Mouse (Mus musculus) layer of hippocampus, adult 8-10 months (tissue): Measurements from ENCODE around the gene Fxyd6. TPM values are rescaled to one million over a fixed set of nuclear protein-coding genes. Genes with fewer than 3 reads are reported as not detected.

Source experiments
- DNase-seq, 2 experiments: peaks; one replicate each; pipeline ENCODE4 v3.0.0; 2022; ENCODE audit warnings: low spot score in 2 of 2
- total RNA-seq, 4 experiments: library from RNA; stranded (reverse); gene quantifications; 2 replicates each; pipeline ENCODE4 v1.2.4; 2022

The Fxyd6 gene
- total RNA-seq, 4 experiments from 2014 or later = 87.3 to 98.5 (median 93.0) TPM

DNA sequence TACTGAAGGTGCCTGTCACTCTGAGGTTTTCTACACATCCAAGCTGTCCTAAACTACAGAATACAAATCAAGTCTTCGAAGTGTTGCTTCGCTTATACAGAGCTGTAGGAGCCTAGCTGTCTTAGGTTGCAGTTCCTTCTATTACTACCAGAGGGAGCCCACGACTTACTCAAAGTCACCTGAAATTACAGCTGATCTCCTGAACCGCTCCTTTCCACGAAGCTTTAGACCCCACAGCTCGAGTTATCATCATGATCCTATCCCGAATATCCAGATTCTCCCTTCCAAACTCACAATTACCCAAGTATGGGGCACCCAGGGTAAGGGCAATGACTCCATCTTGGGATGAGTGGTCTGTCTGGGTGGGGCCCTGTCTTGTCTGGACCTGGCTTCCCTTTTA is 41.8 kb downstream of the Fxyd6 start:
- DNase-seq = peak in 1 of 2 experiments; percentile 43

- DNase-seq = peak; percentile 79 to 90
These were observed 42.3 kb downstream of the Fxyd6 start for GRCm38 (mm10) chr9:45412287-45412686.

DNA sequence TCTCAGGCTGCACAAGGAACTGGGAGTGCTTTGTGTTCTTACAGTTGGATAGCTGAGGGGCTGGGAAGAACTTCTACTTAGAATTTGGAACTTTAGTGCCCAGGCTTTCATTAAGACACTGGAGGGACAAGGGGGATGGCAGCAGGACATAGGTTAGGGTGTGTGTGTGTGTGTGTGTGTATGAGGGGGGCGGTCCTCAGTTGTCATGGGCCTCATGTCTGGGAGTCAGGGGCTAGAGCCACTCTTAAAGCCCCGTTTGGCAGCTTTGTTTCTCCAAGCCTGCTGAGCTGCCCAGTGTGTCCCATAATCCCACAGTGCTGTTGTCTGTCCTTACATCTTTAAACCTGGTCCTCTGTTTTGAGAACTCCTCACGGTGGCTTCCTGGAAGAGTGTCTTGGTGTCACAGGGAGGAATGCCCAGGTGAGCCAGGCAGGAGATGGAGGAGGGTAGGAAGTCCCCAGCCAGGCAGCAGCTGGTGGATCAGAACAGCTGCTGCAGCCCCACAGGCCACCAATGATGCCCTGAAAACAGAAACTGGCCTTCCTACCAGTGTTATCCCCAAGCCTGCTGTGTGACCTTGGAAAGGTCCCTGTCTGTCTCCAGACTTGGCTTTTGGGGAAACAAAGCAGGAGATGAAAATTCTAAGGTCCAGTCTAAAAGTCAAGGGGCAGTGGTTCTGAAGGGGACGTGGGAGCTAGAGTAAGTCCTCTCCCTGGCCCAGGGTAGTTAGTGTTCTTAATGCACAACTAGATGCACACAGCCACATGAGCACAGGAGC is 42.9 kb downstream of the Fxyd6 start:
- DNase-seq = no peak

DNA sequence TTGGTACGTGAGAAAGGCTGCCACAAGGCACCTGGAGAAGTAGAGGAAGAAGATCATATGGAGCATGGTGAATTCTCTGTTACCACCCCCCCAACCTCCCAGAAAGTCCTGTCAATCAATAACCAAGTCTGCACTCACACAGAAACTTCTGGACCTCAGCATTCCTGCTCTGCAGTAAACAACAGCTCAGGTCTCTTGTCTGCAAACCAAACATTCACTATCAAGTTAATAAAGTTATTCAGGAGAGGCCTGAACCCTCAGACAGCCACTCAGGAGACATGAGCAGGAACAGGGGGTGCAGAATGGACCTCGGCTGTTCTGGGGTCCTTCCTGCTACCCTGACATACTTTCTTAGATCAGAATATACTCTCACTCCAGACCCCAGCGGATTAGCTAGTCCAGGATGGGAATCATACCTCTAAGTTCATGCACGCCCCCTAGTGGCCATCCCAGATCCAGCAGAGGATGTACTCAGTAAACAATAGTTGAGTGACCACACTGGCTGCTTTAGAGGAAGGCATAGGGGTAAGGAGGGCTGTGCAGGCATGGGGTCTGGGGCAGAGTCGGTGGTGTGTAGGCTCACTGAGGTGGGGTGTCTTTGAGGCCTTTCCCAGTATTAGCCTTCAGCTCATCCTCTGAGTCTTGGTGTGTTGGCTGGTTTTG is 43.6 kb downstream of the Fxyd6 start:
- DNase-seq = peak in 1 of 2 experiments; percentile 48

DNA sequence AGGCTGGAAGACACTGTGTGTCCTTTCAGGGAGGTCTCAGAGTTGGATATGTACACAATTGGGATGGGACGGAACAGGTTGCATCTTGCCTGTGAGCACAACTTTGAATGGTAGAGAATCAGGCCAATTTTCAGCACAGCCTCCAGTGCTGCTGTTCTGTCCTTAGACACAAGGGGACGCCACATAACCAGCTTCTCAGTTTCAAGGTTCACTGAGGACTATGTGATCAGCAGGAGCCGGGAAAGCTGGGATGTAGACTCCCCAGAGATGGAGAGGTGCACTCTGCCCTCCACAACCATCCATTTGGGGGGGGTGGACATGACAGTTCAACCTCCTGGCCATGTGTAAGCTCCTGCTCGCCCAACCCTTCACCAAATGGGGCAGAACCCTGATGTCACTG is 45.9 kb downstream of the Fxyd6 start:
- peak; percentile 58 to 89 for DNase-seq

DNA sequence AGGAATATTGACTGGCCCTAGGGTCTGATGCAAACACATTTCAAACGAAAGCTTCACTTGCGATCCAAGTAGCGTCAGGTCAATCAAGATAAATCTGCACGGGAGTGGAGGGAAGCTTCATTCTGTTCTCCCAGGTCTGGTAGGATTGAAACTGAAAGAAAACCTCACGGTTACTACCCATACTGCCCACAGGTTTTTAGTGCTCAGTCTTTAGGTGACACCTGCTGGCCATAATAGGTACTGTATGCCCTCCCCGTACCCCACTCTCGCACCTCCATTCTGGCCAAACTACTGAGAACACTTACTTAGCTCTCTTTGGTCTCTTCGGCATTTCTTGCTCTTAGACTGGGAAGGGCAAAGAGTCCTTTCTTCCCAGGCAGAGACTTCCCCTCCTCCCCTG is 47.3 kb downstream of the Fxyd6 start:
- peak in 1 of 2 experiments; percentile 60 for DNase-seq

DNA sequence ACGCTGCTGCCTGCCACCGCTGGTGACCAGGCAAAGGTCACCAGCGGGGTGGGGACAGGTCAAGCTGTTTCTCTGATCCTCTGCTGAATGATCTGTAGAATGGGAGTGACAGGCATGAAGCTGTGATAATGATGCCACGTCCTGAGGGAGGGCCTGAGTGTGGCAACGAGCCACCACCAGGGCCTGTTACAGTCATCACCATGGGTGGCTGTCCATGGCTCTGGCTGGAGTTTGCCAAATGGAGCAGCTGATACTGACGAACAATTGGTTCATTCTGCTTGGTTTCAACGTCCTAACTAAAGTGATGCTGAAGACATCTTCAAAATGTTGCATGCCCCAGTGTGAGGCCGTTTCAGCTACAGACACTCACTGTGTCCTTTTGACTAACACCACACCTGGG is 48.3 kb downstream of the Fxyd6 start:
- peak in 1 of 2 experiments; percentile 49 for DNase-seq

GRCm38 (mm10) chr9:45421209-45421608 is 51.2 kb downstream of the Fxyd6 start:
- no peak for DNase-seq

DNA sequence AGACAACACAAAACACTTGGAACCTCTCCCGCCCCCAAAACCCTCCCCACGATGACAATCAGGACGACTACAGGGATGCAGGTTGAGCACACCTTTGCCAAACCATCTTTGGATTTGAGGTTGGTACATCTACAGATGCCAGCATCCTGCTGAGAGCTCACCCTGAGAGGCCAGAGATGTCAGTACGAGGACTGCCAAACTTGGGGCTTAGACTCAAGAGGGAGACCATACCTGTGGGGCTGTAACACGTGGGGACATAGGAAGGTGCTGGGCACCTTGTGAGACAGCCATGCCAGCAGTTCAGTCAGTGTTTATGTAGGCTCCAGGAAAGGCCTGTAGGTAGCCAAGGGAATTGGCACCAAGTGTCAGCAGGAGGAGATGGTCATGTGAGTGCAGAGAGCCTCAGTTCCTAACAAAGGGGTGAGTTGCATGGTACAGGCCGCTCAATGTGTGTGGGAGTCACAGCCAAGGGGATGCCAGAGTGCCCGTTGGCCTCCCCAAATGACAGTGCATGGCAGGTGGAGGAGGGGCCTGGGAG is 52.8 kb downstream of the Fxyd6 start:
- no peak for DNase-seq

DNA sequence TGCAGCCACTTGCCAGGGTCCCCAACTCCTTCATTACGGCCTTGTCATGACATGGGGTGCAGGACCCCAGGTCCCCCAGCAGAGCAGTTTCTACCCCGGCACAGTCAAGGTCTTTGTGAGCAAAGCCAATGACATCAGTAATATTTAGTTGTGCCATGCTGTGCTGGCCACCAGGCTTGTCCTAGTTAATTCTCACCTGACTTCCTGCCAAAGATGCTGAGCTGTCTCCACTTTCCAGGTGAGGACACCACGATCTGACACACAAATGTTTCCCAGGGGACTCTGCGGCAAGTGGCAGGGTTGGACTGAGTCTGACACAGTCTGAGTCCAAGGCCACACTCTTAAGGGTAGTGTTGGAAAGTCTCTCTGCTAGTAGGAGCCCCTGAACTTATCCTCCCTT is 56.5 kb downstream of the Fxyd6 start, which contains the start of gene Dscaml1:
TSS of gene Dscaml1 (plus strand) at position 173 of the 400 bp plus-strand sequence.
- no peak for DNase-seq

DNA sequence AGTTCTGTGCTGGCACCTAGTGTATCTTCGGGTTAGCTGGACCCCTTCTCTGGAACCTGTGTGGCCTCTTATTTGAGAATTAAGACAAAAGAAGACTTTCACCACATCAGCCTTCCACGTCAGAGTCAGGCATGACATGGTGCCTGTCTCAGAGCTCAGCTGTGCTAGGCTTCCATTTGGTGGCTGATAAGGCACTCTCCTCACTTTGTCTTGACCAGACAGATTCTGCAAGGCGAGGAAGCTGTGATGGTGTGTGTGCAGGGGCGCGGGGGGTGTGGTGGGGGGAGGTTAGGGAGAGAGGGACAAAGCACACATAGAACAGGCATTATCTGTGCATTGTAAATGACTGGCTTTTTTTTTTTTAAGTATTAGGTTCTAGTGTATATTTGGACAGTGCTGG is 59.4 kb downstream of the Fxyd6 start:
- no peak for DNase-seq

- peak in 1 of 2 experiments; percentile 59 for DNase-seq
These were observed 60.1 kb downstream of the Fxyd6 start for GRCm38 (mm10) chr9:45429951-45430697.

DNA sequence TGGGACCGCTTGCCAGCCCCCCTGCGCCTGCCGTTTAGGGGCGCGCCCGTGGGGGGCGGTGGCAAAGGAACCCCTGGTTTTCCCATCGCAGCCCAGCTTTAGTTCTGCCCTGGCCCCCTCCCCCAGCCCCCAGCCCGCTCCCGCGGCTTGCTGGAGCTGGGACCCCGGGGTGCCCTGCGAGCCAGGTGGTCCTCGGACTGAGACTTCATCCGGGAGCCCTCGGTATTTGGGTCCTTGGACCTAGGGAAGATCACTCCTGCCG is 60.6 kb downstream of the Fxyd6 start:
- DNase-seq = no peak

GRCm38 (mm10) chr9:45431150-45431549 is 61.2 kb downstream of the Fxyd6 start:
- DNase-seq = no peak

- DNase-seq = peak; percentile 66 to 76
These were observed 62.7 kb downstream of the Fxyd6 start for GRCm38 (mm10) chr9:45432639-45433038.

DNA sequence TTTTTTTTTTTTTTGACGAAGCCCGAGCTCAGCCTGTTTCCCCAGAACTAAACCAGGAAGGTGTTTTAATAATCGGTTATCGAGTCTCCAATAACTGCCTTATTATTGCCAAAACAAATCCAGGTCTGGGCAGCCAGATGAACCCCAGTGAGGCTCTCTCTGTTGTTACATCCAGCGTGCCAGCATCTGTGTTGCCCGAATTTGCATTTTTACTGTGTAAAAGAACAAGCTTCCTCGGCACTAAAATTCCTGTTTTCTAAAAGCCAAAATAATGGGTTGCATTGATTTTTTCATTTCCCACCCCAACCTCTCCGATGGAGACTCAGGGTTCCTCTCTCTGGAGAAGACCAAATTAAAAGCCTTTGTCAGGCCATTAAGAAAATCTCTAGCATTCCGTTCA is 63.1 kb downstream of the Fxyd6 start:
- DNase-seq = no peak

DNA sequence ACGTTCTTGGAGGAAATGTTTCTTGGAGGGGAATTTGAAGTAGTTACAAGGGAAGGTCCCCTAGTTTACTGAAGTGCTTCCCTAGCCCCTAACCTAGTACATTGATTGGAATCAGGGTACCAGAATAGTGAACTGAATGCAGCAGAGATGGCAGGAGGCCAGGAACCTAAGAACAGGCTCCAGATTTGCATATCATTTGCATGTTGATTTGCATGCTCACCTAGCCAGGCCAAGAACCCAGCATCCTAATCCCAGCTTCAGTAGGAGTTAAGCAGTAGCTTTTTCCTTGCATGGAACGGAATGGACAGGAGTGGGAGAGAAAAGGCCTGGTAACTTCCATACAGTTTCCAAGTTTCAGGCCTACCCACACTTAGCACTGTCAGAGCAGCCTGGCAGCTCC is 64.2 kb downstream of the Fxyd6 start:
- DNase-seq = peak in 1 of 2 experiments; percentile 34

- no peak for DNase-seq
These were observed 69.0 kb downstream of the Fxyd6 start for GRCm38 (mm10) chr9:45439025-45439424.

DNA sequence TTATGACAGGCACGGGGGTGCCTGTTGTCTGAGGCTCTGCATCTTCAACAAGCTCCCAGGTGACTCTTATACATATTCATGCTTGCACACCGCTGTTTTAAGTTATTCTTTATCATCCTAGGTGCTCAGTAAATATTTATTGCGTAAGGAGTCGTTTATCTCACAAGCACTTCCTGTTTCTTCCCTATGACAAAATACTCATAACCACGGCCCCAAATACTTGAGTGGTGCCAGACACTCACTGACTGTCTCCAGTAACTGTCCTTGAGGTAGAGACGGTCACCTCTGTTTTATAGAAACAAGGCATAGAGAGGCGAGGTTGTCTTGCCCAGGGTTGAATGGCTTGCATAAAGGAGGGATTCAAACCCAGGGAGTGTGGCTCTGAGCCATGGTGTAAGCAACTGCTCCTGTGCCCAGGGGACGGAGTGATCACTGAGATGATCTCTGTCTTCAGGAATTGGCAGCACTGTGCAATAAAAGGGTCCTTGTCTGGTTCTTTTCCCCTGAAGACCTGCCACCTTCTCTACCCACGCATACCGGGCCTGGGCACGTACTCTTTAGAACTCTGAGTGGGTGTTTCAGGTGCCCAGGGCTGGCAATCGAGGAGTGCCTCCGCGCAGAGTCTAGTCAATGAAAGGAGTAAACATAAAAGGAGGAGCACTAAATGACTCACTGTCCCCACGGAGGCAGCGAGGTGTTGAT is 70.2 kb downstream of the Fxyd6 start:
- DNase-seq = no peak

DNA sequence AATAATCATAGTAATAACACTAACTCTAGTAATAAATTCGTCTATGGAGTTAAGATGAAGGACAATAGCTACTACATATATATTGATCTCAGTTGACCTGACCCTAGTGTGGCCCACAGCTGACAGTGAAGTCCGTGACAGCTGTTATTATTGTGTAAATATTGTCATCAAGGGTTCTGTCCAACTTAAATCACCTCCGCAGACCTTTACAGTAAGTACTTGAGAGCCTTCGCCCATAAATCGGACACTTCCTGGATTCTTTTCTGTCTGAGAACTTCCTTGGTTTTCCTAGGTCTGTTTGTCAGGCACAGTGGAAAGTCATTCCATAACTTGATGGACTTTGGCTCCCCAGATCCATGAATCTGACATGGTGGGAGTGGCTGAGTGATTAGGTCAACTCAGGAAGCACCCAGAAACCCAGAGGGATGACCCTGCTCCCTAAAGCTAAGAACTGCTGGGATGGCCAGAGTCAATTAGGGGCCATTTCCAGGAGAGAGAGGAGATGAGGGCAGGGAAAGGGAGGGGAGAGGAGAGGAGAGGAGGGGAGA is 74.3 kb downstream of the Fxyd6 start:
- no peak for DNase-seq
